Mouse (Mus musculus): ENCODE measurements around the gene Alkbh7. TPM values are rescaled to one million over a fixed set of nuclear protein-coding genes. Genes with fewer than 3 reads are reported as not detected.

The Alkbh7 gene
- polyA plus RNA-seq, 1 experiment, result 2.9 TPM

GRCm38 (mm10) chr17:57012245-57012795 lies 15.2 kb downstream of the Alkbh7 start:
- TF ChIP-seq TAL1 (IDR thresholded peaks at IDR 0.05; ENCODE audit: low read length) (no peak), GATA1 (IDR thresholded peaks at IDR 0.05; ENCODE audit: low read length) (no peak)
- Histone ChIP-seq H3K4me1 (ENCODE audit: control insufficient read depth) (peaks cover 66% of the 10 kb centered on the region), H3K9me3 (ENCODE audit: control insufficient read depth, low read length) (no peaks in the 10 kb centered on the region), H3K36me3 (ENCODE audit: control insufficient read depth) (peaks cover 25% of the 10 kb centered on the region), H3K27me3 (ENCODE audit: control insufficient read depth) (no peaks in the 10 kb centered on the region), H3K4me3 (replicated peaks) (peak overlapping the region; percentile 83)

GRCm38 (mm10) chr17:57019693-57020092 lies 22.6 kb downstream of the Alkbh7 start:
- Histone ChIP-seq H3K27me3 (ENCODE audit: control insufficient read depth) (no peaks in the 10 kb centered on the region), H3K4me3 (replicated peaks) (peak overlapping the region; percentile 5), H3K4me1 (ENCODE audit: control insufficient read depth) (peaks cover 64% of the 10 kb centered on the region), H3K9me3 (ENCODE audit: control insufficient read depth, low read length) (no peaks in the 10 kb centered on the region), H3K36me3 (ENCODE audit: control insufficient read depth) (peaks cover 64% of the 10 kb centered on the region)
- TF ChIP-seq GATA1 (IDR thresholded peaks at IDR 0.05; ENCODE audit: low read length) (peak; percentile 57; the same call in 1 of the 2 replicates), TAL1 (IDR thresholded peaks at IDR 0.05; ENCODE audit: low read length) (peak; percentile 69)

- H3K36me3 ChIP-seq (ENCODE audit: control insufficient read depth), result peaks cover 76% of the 10 kb centered on the region
- H3K4me1 ChIP-seq (ENCODE audit: control insufficient read depth), result peaks cover 75% of the 10 kb centered on the region
Observed at GRCm38 (mm10) chr17:57020960-57021359, 23.8 kb downstream of the Alkbh7 start.

DNA sequence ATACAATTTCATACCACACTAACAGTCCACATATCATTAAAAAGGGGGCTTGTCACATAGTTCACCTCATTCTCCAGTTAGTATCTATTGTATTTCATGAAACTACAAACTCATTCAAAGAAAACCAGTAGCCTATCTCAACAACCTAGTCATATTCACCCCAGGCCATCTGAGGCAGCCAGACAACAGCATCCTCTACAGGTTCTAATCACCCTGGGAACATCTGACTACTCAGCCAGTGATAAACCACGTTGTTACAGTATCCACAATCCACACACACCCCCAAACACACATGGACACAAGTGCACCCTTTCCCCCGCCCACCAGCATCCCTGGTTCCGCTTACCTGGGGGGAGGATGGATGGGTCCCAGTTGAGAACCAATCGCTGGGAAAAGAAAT lies 30.3 kb downstream of the Alkbh7 start:
- H3K27me3 ChIP-seq (ENCODE audit: control insufficient read depth), result 0 out of 2 replicates have a peak, but pooled peaks cover 2% of the 10 kb centered on the region
- no peak overlapping the region for H3K4me3 ChIP-seq (replicated peaks)
- H3K9me3 ChIP-seq (ENCODE audit: control insufficient read depth, low read length), result no peaks in the 10 kb centered on the region
- TF ChIP-seq TAL1 (IDR thresholded peaks at IDR 0.05; ENCODE audit: low read length) (0 out of 3 replicates have a peak, but pooled peaks have one; percentile 17), GATA1 (IDR thresholded peaks at IDR 0.05; ENCODE audit: low read length) (no peak)
- H3K4me1 ChIP-seq (ENCODE audit: control insufficient read depth), result peaks cover 78% of the 10 kb centered on the region
- H3K36me3 ChIP-seq (ENCODE audit: control insufficient read depth), result peaks cover 72% of the 10 kb centered on the region

More at GRCm38 (mm10) chr17:57020960-57021359, 23.8 kb downstream of the Alkbh7 start:
- TF ChIP-seq TAL1 (IDR thresholded peaks at IDR 0.05; ENCODE audit: low read length) (no peak), GATA1 (IDR thresholded peaks at IDR 0.05; ENCODE audit: low read length) (no peak)
- no peak overlapping the region for H3K4me3 ChIP-seq (replicated peaks)
- no peaks in the 10 kb centered on the region for H3K9me3 ChIP-seq (ENCODE audit: control insufficient read depth, low read length)
- H3K27me3 ChIP-seq (ENCODE audit: control insufficient read depth), result 0 out of 2 replicates have a peak, but pooled peaks cover 2% of the 10 kb centered on the region

GRCm38 (mm10) chr17:57029691-57030090 lies 32.6 kb downstream of the Alkbh7 start:
- Histone ChIP-seq H3K9me3 (ENCODE audit: control insufficient read depth, low read length) (no peaks in the 10 kb centered on the region), H3K27me3 (ENCODE audit: control insufficient read depth) (0 out of 2 replicates have a peak, but pooled peaks cover 2% of the 10 kb centered on the region), H3K4me1 (ENCODE audit: control insufficient read depth) (peaks cover 72% of the 10 kb centered on the region), H3K36me3 (ENCODE audit: control insufficient read depth) (peaks cover 50% of the 10 kb centered on the region), H3K4me3 (replicated peaks) (peak overlapping the region; percentile 77)
- no peak for TF ChIP-seq TAL1 (IDR thresholded peaks at IDR 0.05; ENCODE audit: low read length)
- no peak; the same call in 1 of the 2 replicates for TF ChIP-seq GATA1 (IDR thresholded peaks at IDR 0.05; ENCODE audit: low read length)

- H3K27me3 ChIP-seq (ENCODE audit: control insufficient read depth), result 0 out of 2 replicates have a peak, but pooled peaks cover 2% of the 10 kb centered on the region
- TF ChIP-seq TAL1 (IDR thresholded peaks at IDR 0.05; ENCODE audit: low read length) (no peak), GATA1 (IDR thresholded peaks at IDR 0.05; ENCODE audit: low read length) (no peak)
- H3K4me3 ChIP-seq (replicated peaks), result peak within 1 kb of the TSS; percentile 77
- peaks cover 58% of the 10 kb centered on the region for H3K4me1 ChIP-seq (ENCODE audit: control insufficient read depth)
- H3K9me3 ChIP-seq (ENCODE audit: control insufficient read depth, low read length), result no peaks in the 10 kb centered on the region
- peaks cover 36% of the 10 kb centered on the region for H3K36me3 ChIP-seq (ENCODE audit: control insufficient read depth)
Observed at GRCm38 (mm10) chr17:57030931-57031660, 34.0 kb downstream of the Alkbh7 start, which contains the start of gene Khsrp. Gene Khsrp, minus strand, starts transcription at chr17:57031522.

- Histone ChIP-seq H3K27me3 (ENCODE audit: control insufficient read depth) (0 out of 2 replicates have a peak, but pooled peaks cover 2% of the 10 kb centered on the region), H3K36me3 (ENCODE audit: control insufficient read depth) (peaks cover 29% of the 10 kb centered on the region), H3K9me3 (ENCODE audit: control insufficient read depth, low read length) (no peaks in the 10 kb centered on the region), H3K4me3 (replicated peaks) (peak overlapping the region; percentile 77), H3K4me1 (ENCODE audit: control insufficient read depth) (peaks cover 51% of the 10 kb centered on the region)
- TF ChIP-seq TAL1 (IDR thresholded peaks at IDR 0.05; ENCODE audit: low read length) (0 out of 3 replicates have a peak, but pooled peaks have one; percentile 12), GATA1 (IDR thresholded peaks at IDR 0.05; ENCODE audit: low read length) (no peak)
Observed at GRCm38 (mm10) chr17:57031661-57032420, 34.7 kb downstream of the Alkbh7 start.

- Histone ChIP-seq H3K36me3 (ENCODE audit: control insufficient read depth) (peaks cover 19% of the 10 kb centered on the region), H3K9me3 (ENCODE audit: control insufficient read depth, low read length) (no peaks in the 10 kb centered on the region), H3K4me3 (replicated peaks) (peak overlapping the region; percentile 77), H3K4me1 (ENCODE audit: control insufficient read depth) (peaks cover 41% of the 10 kb centered on the region), H3K27me3 (ENCODE audit: control insufficient read depth) (peaks cover 5% of the 10 kb centered on the region)
- TF ChIP-seq GATA1 (IDR thresholded peaks at IDR 0.05; ENCODE audit: low read length), result no peak
- no peak for TF ChIP-seq TAL1 (IDR thresholded peaks at IDR 0.05; ENCODE audit: low read length)
Observed at GRCm38 (mm10) chr17:57032854-57033253, 35.7 kb downstream of the Alkbh7 start.

Measured in erythroblast, embryonic 14.5 days (primary cell).